Mouse (Mus musculus): ENCODE data around the gene Tnks1bp1. TPM values are rescaled to one million over a fixed set of nuclear protein-coding genes. Genes with fewer than 3 reads are reported as not detected.
A peak's percentile ranks its signal among the peaks of the same experiment; 100 is the strongest.

Gene Tnks1bp1
- total RNA-seq (2021), result 10 to 100 TPM; 87.1 to 88.2 TPM

GRCm38 (mm10) chr2:85047596-85048167, at the start of gene Tnks1bp1:
Gene Tnks1bp1, plus strand, starts transcription at chr2:85048022.
- DNase-seq, result peak; percentile 97

GRCm38 (mm10) chr2:84999486-85000181, 48.2 kb upstream of the Tnks1bp1 start:
- peak; percentile 24 for DNase-seq

- no peak for DNase-seq
Measured at GRCm38 (mm10) chr2:85001497-85001896, 46.3 kb upstream of the Tnks1bp1 start.

DNA sequence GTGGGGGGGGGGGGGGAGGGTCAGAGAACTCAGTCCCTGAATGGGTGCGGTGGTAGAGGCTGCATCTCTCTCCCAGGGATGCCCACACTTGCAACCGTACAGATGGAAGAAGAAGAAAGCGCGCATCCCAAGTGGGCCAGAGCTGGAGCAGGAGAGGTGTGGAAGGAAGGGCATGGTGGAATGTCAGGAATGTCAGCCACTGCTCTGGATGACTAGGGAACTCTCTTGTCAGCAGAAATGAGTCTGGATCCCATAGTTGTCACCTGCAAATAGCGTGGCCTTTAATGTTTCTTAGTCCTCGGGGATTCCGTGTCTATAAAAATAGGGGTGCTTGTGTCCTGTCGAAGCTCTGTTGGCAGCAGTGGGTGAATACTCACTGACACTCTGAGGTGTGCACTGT, 45.2 kb upstream of the Tnks1bp1 start:
- no peak for DNase-seq

- no peak for DNase-seq
Measured at GRCm38 (mm10) chr2:85004341-85004740, 43.5 kb upstream of the Tnks1bp1 start.

DNA sequence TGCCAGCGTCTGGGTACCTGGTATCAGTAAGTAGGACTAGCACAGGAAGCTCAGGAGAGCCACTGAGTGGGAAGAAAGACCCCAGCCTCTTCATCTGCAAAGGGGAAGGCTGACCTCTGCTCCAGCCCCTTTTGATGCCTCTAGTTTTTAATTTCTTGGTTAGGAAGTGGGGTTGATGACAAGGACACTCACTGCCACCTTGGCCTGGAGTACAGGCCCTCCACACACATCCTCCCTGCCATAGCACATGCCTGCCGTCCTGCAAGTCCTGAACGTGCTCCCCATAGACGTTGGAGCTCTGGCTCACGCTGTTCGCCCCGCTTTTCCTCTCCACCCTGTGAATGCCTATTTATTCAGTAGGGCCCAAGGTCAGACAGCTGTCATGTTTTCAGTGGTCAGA, 41.2 kb upstream of the Tnks1bp1 start:
- DNase-seq, result no peak

DNA sequence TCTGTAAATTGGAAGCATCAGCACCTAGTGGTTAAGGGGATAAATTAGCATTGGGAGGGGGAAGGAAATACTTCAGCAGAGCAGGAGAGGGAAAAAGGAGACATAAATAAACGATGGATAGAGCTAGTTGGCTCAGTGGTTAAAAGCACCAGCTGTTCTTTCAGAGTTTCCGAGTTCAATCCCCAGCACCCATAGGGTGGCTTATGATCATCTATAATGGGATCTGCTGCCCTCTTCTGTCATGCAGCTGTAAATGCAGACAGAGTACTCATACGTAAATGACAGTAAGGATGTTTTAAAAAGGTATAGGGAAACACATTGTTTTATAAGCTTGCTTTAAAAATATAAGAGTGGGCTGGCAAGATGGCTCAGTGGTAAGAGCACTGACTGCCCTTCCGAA, 40.1 kb upstream of the Tnks1bp1 start:
- peak; percentile 33 for DNase-seq

GRCm38 (mm10) chr2:85009212-85009611, 38.6 kb upstream of the Tnks1bp1 start:
- no peak for DNase-seq

GRCm38 (mm10) chr2:85011906-85012604, 35.8 kb upstream of the Tnks1bp1 start:
- no peak for DNase-seq

DNA sequence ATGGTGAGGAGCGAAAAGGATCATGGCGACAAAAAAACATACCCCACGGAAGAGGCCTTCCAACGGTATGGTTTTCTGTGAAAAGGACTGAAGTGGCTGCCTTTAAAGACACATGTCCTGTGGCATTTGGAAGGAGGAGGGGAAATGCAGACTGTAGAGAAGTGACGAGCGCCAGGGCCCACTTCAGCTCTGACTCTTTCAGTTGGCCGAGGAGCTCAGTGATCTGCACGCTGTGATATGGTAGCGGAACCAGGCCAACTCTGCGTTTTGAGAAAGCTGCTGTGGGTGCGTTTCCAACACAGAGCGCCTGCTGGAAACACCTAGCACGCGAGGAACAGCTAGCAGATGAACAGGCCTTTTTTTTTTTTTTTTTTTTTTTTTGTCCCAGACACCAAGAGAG, 35.1 kb upstream of the Tnks1bp1 start:
- peak; percentile 34 for DNase-seq

DNA sequence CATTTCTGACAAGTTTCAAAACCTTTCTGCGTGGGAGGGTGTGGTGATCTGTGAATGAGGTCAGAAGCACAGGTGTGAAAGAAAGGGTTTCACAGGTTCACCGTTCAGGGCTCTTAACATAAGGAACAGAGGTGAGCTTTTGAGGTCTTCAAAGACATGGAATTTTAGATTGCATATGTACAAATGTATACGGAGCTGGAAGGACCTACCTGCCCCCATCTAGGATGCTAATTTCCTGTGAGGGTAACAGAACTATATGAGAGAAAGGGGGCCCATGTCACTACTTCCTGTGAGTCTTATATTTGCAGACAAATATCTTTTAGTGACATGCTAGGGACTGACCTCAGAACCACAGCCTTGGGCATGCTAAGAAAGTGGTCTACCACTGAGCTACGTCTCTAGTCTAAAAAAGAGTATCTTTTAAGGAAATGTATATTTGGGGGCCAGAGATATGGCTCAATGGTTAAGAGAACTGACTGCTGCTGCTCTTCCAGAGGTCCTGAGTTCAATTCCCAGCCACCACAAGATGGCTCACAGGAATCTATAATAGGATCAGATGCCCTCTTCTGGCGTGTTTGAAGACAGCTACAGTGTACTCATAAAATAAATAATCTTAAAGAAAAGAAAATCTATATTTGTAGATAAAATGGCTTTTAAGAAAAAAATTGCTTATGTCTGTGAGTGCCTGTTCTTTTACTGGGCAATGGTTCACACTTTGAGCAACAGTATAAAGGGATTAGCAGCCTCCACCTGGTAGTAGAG, 33.8 kb upstream of the Tnks1bp1 start:
- DNase-seq, result no peak

GRCm38 (mm10) chr2:85014588-85014982, 33.2 kb upstream of the Tnks1bp1 start:
- no peak for DNase-seq

DNA sequence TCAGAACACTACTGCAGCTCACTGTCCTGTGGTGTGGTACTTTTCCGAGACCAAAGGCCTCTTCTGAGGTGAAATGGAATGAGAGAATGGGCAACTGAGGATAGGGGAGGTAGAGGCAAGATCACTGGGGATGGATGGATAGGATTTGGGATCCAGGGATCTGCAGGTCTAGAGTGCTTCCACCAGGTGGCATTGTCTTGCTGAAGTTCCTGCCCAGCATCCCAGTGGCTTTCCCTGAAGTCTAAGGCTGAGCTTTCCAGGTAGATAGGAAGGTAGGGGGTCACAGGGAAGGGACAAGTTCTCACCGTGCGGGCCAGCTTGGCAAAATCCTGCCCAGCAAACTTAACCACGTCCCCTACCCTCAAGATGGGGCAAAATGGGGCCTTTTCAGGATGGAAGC, 25.8 kb upstream of the Tnks1bp1 start:
- DNase-seq, result peak; percentile 33

GRCm38 (mm10) chr2:85026178-85026577, 21.6 kb upstream of the Tnks1bp1 start:
- no peak for DNase-seq

DNA sequence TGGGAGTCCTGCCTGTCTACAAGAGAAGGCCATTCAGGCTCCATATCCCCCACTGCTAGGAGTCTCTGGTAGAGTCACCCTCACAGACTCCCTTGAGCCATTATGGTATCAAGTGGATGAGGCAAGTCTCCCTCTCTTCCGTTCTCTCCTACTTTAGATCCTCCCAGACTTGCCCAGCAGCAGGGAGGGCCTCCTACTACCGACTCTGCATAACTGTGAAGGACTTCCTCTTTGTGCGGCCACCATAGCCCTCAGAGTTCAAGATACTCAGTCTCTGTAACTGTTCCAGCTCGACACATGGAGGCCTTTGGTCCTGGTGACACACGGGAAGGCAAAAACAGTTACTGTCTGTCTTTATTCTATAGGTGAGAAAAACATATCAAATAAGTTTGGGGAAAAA, 20.5 kb upstream of the Tnks1bp1 start:
- no peak for DNase-seq

GRCm38 (mm10) chr2:85029897-85030296, 17.9 kb upstream of the Tnks1bp1 start:
- DNase-seq, result no peak

DNA sequence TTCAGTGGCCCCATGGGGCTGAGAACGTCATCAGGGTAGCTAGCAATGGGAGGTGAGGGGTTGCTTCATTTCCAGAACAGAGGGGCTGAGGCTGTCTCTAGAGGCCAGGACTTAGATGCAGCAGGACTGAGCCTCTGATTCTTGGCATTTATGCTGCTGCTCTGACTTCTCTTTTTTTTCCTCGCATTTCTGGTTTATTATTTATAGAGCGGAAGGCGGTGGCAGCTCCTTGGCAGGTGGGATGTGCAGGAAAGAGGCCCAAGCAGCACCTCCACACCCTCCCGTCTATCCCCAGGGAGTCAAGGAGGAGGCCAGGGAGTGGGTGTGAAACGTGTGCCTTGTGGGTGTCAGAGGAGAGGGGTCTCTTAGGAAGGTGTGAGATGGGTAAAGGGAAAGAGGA, 16.8 kb upstream of the Tnks1bp1 start:
- no peak for DNase-seq

DNA sequence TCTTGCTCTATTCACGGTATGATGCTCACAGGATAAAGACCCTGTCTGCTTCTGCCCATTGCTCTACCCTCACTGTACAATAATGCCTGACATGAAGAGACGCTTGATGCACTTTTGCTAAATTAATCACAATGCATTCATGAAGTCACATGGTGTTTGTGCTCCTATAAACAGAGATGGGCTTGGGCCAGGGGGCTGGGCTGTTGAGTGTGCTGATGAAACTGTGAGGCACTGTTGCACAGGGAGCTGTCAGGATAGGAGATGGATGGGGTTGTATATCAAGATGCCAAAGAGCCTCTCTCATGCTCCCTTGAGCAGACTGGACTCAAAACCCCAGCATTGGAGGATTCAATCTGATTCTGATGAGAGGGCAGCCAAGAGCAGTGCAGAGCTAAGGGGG, 14.7 kb upstream of the Tnks1bp1 start:
- DNase-seq, result no peak

DNA sequence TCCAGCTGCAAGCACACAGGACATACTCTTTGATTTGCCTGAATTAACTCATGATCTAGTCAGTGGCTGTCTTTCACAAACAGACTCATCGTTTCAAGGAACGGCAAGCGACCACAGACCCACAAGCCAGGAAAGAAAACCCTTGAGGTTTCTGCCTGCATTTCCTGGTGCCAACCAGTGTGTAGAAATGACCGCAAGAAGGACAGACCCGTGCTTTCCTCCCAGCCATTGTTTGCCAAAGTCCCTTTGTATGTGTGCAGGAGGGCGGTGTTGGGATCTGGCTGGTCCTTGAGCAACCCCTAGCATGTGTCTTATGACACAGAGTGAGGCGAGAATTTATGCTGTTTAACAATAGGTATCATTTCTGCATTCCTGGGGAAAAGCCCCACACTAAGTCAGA, 13.7 kb upstream of the Tnks1bp1 start:
- DNase-seq, result no peak

DNA sequence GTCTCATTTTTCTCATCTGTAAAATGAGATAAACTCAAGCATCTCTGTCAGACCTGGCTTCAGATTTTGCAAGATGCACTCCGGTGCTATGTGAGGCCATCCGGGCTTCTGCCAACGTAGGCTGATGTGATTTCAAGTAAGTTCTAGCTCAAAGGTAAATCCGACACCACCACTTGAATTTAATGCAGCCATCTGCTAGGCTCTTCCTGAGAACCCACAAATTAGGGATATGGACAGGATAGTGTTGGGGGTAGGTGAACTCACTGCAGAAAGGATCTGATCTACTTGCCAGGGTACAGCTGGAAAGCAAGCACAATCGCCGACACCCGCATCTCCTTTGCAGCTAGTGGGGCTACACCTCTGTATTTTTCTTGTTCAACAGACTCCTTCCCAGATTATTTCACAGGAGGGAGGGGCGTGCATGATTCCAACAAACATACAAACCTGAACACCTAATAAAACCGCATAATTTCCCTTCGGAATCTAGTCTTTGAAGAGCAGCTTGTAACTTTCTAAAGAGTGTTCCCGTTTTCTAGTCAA, 11.2 kb upstream of the Tnks1bp1 start:
- no peak for DNase-seq

DNA sequence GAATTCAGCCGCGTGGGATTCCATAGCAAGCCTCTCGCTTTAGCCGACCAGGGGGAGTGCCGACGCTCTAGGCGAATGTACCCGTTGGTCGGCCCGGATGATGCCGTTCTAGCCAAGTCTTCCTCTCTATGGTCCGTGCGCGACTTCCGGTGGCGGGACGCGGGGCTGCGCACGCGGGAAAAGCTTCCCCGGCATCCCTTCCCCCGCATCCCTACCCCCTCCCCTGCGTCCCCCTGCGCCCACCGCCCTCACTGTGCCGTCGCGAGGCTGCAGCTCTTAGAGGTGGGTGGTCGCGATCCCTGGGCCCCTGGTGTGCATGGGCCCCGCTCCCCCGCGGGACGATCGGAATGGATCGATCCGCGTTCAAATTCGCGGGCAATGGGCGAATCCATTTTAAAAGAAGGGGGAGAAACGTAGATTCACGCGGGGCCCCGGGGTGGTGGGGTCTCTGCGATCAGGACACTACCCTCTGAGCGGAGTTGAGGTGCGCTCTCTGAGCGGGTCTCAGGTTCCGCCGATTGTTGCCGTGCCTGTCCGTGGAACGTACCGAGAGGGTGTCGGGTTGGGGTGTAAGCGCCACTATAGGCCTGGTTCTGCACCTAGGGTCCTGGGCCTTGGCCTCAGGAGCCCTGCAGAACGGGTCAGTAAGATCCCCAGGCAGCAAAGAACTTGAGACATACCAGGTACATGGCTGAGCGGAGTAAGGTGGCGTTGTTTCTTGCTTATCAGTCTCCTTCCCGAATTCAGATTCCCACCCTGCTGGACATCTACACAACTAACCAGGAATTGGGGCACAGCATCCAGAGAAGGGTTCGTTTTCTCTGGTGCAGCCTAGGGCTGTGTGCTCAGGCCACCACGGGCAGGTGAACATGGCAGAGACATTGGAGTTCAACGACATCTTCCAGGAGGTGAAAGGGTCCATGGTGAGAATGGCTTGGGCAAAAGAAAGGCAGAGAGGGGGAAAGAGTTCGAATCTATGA, 10.5 kb upstream of the Tnks1bp1 start, which contains the start of the genes Ssrp1 and P2rx3:
Gene Ssrp1 (plus strand): TSS at position 188 of the 980 bp plus-strand sequence.
Gene P2rx3 (minus strand): TSS at position 416 of the 980 bp plus-strand sequence.
- DNase-seq, result peak; percentile 94

Measured in heart, postnatal 4 days (tissue).